Mouse (Mus musculus) heart, adult 18-20 months (tissue): ENCODE results near the gene Flot1. TPM values are rescaled to one million over a fixed set of nuclear protein-coding genes. Genes with fewer than 3 reads are reported as not detected.
A peak's percentile ranks its signal among the peaks of the same experiment; 100 is the strongest.

ENCODE experiments used
- DNase-seq, 2 experiments: peaks; one replicate each; pipeline ENCODE4 v3.0.0; 2021 to 2022; ENCODE audit warnings: mixed read lengths in 1 of 2
- long read RNA-seq, 2 experiments: library from polyadenylated mRNA; stranded (forward); transcript quantifications; one replicate each; pipeline ENCODE4 v2.0.0; 2021
- total RNA-seq, 2 experiments: library from RNA; stranded (reverse); gene quantifications; 2 replicates each; pipeline ENCODE4 v1.2.3; 2021

The Flot1 gene
- 100 to 1,000 TPM; 146 to 154 TPM for total RNA-seq
- long read RNA-seq, experiment 1, transcript Flot1-201 (13 exons, 1,825 nt): major isoform, 151 of 240 reads
- long read RNA-seq, experiment 1, partial matches to known transcripts: 76 of 240 reads
- long read RNA-seq, experiment 1, other reads (novel, unspliced or antisense): 12 of 240 reads
- long read RNA-seq, experiment 2, transcript Flot1-201 (13 exons, 1,825 nt): major isoform, 73 of 162 reads
- long read RNA-seq, experiment 2, partial matches to known transcripts: 82 of 162 reads
- long read RNA-seq, experiment 2, other reads (novel, unspliced or antisense): 6 of 162 reads

DNA sequence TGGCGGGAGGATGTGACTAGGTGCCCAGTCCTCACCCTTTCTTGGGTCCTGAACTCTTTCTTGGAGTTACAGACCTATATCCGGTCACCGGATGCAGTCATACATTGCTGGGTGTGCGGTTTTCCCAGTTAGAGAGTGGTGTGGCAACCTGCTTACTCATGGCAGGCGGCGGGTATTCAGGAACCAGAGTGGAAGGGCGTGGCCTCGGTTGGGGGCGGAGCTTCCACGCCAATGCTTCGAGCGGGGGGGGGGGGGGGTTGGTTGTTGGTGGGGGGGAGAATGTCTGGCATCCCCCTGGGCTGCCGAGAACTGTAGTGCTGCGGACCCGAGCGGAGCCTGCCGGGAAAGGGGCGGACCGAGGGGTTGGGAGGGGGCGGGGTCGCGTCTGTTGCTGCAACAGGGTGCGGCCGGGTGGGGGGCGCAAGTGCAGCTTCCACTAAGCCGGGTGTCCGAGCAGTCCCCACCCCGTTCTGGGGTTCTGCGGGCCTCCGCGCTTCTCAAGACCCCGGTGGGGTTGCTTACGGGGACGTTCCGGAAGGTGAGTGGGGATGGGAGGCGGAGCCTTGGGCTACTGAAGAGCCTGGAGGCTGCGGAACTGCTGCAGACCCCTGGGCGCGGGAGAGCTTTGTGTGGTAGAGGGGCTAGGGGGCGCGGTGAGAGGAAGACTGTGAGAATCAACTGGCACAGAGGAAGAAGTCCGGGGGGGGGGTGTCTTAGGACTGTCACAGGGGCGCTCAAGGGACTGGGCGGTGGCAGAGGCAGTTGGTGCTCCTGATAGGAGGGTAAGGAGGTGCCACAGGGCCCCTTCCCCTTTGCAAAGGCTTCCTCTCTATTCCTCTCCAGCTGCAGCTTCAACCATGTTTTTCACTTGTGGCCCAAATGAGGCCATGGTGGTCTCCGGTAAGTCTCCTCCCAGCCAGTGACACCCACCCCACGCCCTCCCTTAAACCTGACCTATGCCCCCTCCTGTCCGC is at the start of gene Flot1:
Gene Flot1, plus strand, starts transcription at position 267 of the 974 bp plus-strand sequence.
- DNase-seq: peak; percentile 91 to 93

DNA sequence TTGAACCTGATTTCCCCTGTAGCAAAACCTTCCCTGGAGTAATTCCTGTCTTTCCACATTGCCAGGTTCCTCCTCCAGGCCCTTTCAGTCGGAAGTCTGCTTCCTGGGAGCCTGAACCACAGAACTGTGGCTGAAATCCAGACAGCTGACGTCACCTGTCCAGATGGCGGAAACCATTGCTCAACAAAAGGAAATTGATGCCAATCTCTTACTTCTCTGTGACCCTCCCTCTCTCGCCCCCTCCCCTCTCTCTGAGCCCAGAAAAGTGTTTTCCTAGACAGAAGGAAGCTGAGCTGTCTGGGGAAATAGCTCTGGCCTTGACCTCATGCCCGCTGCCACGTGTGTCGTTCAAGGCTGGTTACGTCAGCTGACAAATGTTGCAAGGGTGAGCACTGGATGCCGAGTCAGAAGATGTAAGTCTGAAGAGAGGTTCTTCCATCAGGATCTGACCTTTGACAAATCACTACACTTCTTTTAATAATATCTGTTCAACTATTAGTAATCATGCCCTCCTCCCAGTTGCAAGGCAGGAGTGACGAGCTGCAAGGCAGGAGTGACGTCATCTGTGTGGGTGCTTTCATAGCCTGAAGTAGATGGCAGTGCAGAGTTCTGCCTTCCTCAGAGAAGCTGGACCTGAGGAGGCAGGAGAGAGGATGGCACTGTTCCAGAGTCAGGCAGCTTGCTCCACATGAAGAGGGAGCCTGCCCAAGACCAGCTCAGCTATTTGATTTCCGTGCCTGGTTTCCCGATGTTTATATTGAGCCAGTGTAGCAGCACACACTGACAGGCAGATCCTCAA is 46.0 kb upstream of the Flot1 start:
- peak; percentile 92 to 93 for DNase-seq

DNA sequence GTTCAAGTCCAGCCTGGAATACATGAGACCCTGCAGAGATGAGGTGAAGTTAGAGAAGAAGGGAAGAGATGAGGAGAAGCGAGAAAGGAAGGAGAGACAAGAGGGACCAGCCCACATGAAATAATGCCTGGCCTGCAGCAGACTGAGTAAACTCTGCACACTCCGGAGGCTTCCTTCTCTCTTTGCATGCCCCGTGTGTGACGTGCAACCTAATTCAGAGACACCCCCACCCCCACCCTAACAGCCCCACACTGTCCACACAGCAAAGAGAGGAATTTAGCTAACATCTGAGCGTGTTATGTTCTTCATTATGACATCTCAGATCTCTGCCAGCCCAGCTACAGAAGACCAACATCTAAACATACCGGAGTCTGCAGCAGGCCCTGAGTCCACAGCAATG is 44.1 kb upstream of the Flot1 start:
- DNase-seq: no peak

DNA sequence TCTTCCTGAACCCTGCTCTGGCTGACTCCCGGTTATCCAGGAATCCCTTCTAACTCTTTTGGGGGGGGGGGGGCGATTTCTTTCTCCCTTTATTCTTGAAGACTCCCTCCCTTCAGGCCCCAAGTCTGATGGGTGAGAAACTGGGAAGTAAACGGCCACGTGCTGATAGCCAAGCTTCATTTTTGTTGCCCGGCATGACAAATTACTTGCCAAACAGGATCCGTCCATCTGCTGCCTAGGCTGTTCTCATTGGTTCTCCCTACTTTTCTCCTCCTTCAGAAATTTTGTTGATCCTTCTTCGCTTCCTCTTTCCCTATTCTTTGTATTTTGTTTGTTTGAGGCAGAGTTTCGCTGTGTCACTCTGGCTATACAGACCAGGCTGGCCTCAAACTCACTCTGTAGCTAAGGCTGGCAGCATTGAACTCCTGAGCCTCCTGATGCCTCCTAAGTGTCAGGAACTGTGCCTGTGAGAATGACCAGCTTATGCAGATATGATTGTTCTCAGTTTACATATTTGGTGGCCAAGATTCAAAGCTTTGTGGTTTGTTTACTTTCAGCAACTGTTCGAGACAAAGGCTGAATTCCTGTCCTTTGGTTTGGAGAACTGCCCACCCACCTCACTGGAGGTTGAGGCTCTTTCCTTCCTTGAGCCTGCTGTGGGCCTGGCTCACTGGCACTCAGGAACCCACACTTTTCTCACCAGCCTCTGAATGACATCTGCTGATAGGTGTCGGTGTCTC is 43.4 kb upstream of the Flot1 start:
- DNase-seq: no peak

DNA sequence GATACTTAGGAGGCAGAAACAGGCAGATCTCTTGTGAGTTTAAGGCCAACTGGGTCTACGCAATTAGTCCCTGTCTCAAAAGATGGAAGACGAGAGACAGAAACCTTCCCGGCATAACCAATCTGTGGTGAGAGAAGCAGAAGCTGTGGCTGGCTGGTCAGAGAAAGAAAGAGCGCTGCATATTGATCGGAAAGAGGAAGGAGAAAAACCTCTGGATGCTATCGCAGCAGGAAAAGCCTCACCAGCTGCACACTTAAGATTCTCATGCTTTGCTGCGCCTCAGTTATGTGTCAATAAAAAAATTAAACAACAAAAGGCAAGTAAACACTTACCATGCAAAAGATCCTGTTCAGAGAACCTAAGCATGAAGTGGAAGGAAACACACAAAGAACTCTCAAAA is 42.7 kb upstream of the Flot1 start:
- DNase-seq: peak in 1 of 2 experiments; percentile 50

DNA sequence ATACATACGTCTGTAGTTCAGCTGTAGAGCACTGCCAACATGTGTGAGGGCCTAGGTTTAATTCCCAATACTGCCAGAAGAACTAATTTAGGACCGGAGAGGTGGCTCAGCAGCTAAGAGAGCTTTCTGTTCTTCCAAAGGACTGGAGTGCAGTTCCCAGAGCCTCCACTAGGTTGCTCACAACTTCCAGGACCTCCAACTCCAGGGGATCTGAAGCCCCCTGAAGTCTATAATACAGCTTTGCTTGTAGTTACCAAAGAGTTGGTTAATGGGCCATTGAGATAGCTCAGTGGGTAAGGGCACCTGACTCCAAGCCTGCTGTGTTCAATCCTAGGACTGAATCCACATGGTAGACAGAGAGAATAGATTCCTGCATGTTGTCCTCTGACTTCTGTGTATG is 40.6 kb upstream of the Flot1 start:
- DNase-seq: no peak

DNA sequence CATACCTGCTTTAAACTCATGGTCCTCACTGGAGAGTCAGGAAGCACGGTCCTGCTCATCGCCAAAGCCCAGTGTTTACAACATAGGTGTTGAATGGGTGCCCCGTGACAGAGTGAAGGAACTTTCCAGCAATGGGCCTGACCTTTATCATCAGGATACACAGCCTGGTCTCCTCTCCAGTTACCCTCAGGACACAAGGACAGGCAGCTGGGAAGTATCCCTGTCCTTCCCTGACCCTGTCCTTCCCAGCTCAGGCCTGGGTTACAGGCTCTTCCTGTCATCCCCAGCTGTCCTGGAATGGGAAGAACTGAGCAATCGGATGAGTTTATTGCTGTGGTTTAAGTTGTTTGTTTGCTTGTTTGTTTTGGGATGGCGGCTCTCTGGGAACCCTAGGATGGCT is 40.1 kb upstream of the Flot1 start:
- no peak for DNase-seq

DNA sequence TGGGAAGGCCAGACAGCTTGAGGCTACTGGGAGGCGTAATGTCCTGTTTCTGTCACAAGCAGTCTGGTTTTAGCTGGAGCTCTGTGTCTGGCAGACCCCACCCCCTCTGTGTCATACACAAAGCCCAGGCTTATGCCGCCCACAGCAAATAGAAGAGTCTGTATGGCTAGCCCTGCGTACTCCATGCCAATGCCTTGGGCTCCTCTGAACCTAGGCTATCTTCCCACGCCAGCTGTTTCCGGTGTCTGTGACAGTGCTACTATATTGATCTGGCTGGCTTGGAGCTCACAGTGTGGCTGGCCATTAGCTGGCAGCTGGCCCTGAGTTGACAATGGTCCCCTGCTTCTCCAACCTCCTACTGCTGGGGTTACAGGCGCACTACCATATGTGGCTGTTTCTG is 39.1 kb upstream of the Flot1 start:
- no peak for DNase-seq

DNA sequence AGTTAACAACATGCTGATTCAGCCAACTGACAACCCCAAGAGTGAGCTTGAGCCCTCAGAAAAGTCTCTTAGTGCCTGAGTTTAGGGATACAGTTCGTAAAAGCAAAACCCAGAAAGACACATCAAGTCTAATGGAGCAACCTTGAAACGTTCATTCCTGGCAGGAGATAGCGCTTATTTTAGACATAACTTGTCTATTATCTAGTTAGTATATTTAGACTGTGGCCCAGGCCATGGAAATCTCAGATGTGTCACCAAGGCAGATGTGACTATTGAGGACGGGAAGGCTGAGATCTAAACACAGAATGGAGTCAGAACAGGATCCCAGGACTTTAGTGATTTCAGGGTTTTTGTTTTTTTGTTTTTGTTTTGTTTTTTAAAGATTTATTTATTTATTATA is 37.9 kb upstream of the Flot1 start:
- DNase-seq: peak; percentile 53 to 54

DNA sequence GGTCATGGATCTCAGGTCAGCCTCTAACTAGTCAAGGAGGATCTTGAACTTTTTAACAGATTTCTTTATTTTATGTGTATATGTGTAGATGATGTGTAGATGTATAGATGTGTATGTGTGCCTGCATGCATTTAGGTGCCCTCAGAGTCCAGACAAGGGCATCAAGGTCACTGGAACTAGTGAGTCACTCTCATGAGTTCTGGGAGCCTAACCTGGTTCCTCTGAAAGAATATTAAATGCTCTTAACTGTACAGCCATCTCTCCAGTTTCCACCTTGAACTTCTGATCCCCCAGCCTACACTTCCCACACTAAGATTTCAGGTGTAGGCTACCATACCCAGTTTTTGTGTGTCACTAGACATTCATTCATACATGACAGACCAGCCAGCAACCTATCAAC is 35.5 kb upstream of the Flot1 start:
- no peak for DNase-seq

DNA sequence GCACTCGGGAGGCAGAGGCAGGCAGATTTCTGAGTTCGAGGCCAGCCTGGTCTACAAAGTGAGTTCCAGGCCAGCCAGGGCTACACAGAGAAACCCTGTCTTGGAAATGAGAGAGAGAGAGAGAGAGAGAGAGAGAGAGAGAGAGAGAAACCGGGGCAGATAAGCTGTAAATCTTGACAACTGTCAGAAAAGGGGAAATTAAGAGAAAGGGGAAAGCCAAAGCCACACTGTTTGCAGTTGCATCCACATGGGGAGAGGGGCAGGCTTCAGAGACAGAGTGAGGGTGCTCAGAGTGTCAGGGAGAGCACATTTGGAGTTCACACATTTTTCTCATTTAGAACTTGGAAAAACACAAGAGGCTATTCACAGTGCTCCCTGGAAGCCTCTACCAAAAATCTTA is 35.0 kb upstream of the Flot1 start:
- no peak for DNase-seq

DNA sequence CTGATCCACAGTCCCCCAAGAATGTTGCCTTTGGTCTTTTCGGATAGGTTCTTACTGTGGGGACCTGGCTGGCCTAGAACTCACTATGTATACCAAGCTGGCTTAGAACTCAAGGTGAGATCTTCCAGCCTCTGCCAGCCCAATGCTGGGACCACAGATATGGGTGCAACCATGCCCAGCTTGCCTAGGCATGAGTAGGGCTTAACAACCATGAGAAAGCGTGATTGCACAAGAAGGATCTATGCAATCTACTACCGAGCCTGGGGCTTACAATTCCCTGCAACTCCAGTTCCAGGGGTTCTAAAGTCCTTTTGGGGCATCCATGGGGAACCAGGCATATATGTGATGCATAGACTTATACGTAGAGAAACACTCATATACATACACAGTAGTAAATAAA is 32.1 kb upstream of the Flot1 start:
- no peak for DNase-seq

DNA sequence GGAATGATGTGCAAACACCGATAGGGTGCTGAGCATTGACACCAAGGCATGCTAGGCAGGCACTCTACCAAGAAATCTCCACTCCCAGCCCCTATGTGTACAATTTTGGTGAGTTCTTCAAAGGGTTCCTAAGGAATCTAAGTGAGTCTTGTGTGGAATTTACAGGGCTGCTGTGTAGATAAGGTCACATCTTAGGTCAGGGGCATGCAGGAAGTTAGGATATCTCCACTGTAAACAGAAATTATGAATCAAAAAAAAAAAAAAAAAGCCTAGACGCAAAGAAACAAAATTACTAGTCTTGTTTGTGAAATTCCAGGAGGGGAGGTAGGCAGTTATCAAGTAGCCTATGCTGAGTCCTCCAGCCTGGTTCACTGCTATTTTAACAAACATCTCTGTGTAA is 30.2 kb upstream of the Flot1 start:
- DNase-seq: no peak

DNA sequence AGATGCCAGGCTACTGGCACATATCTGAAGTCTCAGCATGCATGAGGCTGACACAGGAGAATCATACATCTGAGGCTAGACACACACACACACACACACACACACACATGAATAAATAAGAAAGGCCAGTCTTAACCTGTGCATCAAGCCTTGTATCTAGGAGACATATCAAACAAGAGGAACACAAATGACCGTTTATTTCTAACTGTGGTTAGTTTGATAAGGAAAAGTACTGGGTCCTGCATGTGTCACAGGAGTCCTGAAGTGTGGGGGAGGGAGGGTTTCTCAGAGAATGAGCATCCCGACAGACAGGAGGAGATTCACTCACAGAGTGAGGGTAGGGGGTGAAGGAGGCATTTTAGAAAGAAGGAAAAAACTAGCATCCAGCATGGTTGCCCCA is 27.9 kb upstream of the Flot1 start:
- DNase-seq: no peak

DNA sequence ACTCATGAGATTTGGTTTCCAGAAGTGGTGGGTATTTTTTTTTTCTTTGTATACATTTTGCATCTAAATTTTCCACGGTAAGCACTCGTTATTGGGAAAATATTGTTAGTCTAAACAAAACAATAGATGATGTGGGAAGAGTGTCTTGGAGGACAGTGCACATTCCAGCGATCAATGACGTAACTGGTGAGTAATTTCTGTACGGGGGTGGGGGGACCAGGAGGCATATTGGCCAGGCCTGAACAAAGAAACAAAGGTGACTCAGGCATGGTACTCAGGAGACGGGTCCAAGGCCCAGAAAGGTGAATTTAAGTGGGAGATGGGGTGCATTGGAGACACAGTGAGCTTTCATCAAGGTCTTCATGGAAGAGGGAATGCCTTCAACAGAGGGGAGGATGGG is 27.4 kb upstream of the Flot1 start:
- DNase-seq: no peak

DNA sequence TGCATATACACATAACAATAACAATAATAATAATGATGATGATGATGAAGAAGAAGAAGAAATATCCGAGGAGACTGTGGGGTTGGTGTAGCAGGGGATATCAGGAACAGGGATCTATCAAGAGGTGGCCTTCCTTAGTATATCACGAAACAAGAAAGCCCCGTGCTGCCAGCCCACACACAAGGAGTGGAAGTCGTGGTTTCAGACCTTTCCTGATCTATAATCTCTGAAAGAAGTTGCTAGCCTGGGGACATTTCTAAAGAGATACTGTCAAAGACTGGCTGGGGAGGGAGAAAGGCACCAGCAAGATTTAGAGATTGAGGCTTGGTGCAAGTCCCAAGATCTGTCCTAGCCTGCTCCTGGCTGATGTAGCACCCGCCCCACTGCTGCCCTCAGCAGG is 26.2 kb upstream of the Flot1 start:
- no peak for DNase-seq

DNA sequence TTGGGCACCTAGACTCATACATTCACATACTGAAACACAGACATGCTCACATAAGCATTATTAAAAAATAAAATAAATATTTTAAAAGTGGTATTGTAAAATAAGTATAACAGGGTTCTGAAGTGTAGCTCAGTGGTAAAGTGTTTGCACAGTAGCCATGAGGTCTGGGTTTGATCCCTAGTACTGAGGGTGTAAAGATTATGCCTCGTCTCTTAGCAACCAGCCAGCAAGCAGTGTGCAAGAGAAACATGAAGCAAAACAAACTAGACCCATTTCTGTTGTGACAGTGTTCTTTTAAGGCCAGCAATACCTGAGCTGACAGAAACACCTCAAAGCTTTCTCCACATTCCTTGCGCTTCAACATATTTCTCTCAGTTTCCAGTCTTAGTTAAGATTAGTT is 22.1 kb upstream of the Flot1 start:
- no peak for DNase-seq

DNA sequence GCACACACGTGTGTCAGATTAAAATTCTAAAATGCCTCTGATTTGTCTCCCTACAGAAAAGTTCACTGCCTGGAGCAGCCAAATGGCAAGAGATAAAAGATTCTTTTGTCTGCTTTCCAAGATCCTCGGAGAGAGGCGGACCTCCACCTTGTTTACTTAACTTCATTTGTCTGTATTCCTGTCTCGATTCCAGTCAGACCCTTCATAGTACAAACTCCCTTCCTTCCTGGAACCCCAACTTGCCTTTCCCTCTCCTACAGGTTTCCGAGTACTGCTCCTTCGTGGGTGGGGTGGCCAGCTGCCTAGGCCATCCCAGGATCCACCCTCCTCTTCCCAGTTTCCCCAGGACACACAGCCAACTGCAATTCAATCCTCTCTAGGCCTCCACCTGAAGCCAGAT is 20.0 kb upstream of the Flot1 start:
- DNase-seq: peak in 1 of 2 experiments; percentile 63

DNA sequence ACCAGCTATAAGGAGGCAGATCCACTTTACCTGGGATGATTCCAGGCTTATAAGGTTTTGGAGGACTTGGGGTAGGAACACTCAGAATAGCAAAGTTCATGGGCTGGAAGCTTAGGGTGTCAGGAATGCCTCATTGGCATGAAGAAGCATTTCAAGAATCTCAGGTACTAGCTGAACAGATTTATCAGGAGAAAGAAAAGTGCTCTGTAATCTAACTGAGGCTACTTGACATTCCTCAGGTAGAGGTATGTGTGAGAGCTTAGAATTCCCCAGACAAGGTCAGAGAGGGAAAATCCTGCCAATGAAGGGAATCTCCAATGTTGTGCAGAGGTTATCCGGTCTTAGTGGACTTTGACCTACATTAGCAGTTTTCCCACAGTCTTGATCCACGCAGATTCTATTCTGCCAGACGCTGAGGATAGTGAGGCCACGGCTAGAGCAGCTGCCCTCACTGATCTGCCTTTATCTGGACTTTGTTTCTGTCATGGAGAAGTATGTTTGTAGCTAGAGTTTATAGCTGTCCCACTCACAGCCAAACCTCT is 19.1 kb upstream of the Flot1 start:
- no peak for DNase-seq

DNA sequence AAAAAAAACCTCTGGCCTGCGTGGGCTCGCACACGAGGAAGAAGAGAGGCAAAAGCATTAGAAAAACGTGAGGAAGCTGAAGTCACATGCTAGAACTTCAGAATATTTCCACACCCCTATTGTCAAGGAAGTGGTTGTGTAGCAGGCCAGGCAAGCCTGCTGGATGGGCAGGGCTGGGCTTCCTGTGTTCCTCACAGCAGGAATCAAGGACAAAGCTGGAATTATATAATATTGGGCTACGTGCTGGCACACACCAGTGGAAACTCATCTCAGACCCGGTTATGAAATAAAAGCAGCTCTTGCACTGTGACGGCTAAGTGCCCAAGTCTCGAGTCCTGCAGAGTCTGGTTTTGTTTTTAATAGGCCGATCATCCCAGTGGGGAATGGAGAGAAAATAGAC is 15.0 kb upstream of the Flot1 start:
- DNase-seq: peak; percentile 84 to 91

DNA sequence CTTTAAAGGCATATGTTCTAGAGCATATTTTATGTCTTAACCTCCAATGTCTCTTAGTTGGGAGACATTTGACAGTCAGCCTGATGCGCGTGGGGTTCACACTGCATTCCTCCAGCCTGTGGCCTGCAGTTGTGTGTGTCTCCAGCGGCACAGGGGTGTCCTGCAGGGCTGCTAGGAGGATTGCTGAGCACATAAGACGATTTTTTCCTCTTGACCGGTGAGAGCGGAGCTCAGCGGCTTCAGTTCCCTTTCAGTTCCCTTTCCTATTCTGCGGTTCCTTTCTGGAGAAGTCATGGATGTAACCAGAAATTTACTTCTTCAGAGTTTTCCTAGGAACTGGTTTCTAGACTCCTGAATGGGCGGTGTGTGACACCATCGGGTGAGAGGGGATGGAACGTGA is 13.6 kb upstream of the Flot1 start:
- no peak for DNase-seq
